Mouse (Mus musculus) olfactory bulb, adult 2 months (tissue): Measurements from ENCODE around the gene Arl15. TPM values are rescaled to one million over a fixed set of nuclear protein-coding genes. Genes with fewer than 3 reads are reported as not detected.

Experiments used
- H3K27ac ChIP-seq: fragments of 200-500 bp; 2 replicates; pipeline ENCODE4 v1.5.1; 2012; ENCODE audit warnings: low read depth, low read length; ENCODE audit not compliant: insufficient read depth
- H3K4me1 ChIP-seq: fragments of 200-500 bp; 2 replicates; pipeline ENCODE4 v1.6.1; 2012; ENCODE audit warnings: low read length; ENCODE audit not compliant: control insufficient read depth, insufficient read depth
- H3K4me3 ChIP-seq: fragments of 200-500 bp; 2 replicates; pipeline ENCODE4 v1.5.1; 2012; ENCODE audit warnings: mild to moderate bottlenecking, low read depth, low read length, moderate library complexity; ENCODE audit not compliant: insufficient read depth
- CTCF ChIP-seq: fragments of 200-500 bp; IDR thresholded peaks from 2 replicates; pipeline ENCODE4 v1.5.1; 2012; ENCODE audit warnings: low read depth, mild to moderate bottlenecking, low read length, moderate library complexity; ENCODE audit not compliant: insufficient read depth
- POLR2A ChIP-seq: fragments of 200-500 bp; IDR thresholded peaks from 2 replicates; pipeline ENCODE4 v1.6.1; 2012; ENCODE audit warnings: mild to moderate bottlenecking, low read depth, low read length, moderate library complexity; ENCODE audit not compliant: insufficient read depth
- WGBS: fragments of 180-500 bp; shearing (Covaris S2); methylation state at CpG from one replicate; pipeline ENCODE4 v1.1.7; 2018; 5-methylcytosine and 5-hydroxymethylcytosine counted together
- polyA plus RNA-seq: library from polyadenylated mRNA; stranded (reverse); fragments of >200 nt; gene quantifications from 2 replicates; pipeline ENCODE4 v1.2.4, GENCODE M21; 2012; ENCODE audit warnings: low replicate concordance; ENCODE audit not compliant: missing spikeins, insufficient read depth, insufficient read length

Arl15 gene
- polyA plus RNA-seq, 1 experiment, result not detected

GRCm38 (mm10) chr13:114189441-114189840 is 395.1 kb downstream of the Arl15 start:
- no peak overlapping the region for H3K4me3 ChIP-seq
- WGBS, result 78% methylated on average over 6 of the region's 6 CpGs
- no peak overlapping the region for H3K27ac ChIP-seq
- no peaks in the 10 kb centered on the region for H3K4me1 ChIP-seq
- TF ChIP-seq CTCF, result no peak
- no peak for TF ChIP-seq POLR2A

- TF ChIP-seq POLR2A (no peak), CTCF (no peak)
- WGBS, result 91% methylated on average over 10 of the region's 10 CpGs
- Histone ChIP-seq H3K27ac (no peak overlapping the region), H3K4me3 (no peak overlapping the region), H3K4me1 (no peaks in the 10 kb centered on the region)
These were observed 396.6 kb downstream of the Arl15 start for GRCm38 (mm10) chr13:114190898-114191297.

- H3K4me1 ChIP-seq, result peaks cover 5% of the 10 kb centered on the region; the same call in 1 of the 2 replicates
- no peak overlapping the region for H3K27ac ChIP-seq
These were observed 404.0 kb downstream of the Arl15 start for GRCm38 (mm10) chr13:114198252-114198799.

GRCm38 (mm10) chr13:114199746-114200145 is 405.4 kb downstream of the Arl15 start:
- H3K4me1 ChIP-seq, result peaks cover 5% of the 10 kb centered on the region; the same call in 1 of the 2 replicates
- H3K4me3 ChIP-seq, result no peak overlapping the region
- TF ChIP-seq POLR2A, result no peak
- TF ChIP-seq CTCF, result no peak
- no peak overlapping the region for H3K27ac ChIP-seq
- 88% methylated on average over 6 of the region's 6 CpGs for WGBS

More at GRCm38 (mm10) chr13:114198252-114198799, 404.0 kb downstream of the Arl15 start:
- WGBS, result 42% methylated on average over 10 of the region's 10 CpGs
- TF ChIP-seq CTCF (no peak), POLR2A (no peak)
- H3K4me3 ChIP-seq, result no peak overlapping the region

- no peak for TF ChIP-seq POLR2A
- no peak for TF ChIP-seq CTCF
- peaks cover 5% of the 10 kb centered on the region; the same call in 1 of the 2 replicates for H3K4me1 ChIP-seq
- no peak overlapping the region for H3K4me3 ChIP-seq
- 92% methylated on average over 7 of the region's 7 CpGs for WGBS
- no peak overlapping the region for H3K27ac ChIP-seq
These were observed 406.2 kb downstream of the Arl15 start for GRCm38 (mm10) chr13:114200545-114200944.

- no peak for TF ChIP-seq POLR2A
- TF ChIP-seq CTCF, result no peak
- H3K27ac ChIP-seq, result no peak overlapping the region
- peaks cover 3% of the 10 kb centered on the region; the same call in 1 of the 2 replicates for H3K4me1 ChIP-seq
- WGBS, result 93% methylated on average over 15 of the region's 15 CpGs
- no peak overlapping the region for H3K4me3 ChIP-seq
These were observed 408.7 kb downstream of the Arl15 start for GRCm38 (mm10) chr13:114202806-114203570.

Other genes starting within 250 kb of the Arl15 start
- gene Snx18, start 175.9 kb upstream of the Arl15 start, polyA plus RNA-seq, result not detected in 2 replicates
- not detected in 2 replicates for gene Hspb3, start 130.8 kb upstream of the Arl15 start, polyA plus RNA-seq